Mouse (Mus musculus) effector memory CD4-positive, alpha-beta T cell, adult 7 months (primary cell): ENCODE results near the gene Jkamp. TPM values are rescaled to one million over a fixed set of nuclear protein-coding genes. Genes with fewer than 3 reads are reported as not detected.

Experiments used
- polyA plus RNA-seq: library from polyadenylated mRNA; unstranded; fragments of 100-300 nt; shearing (Covaris generic); gene quantifications from one replicate; pipeline ENCODE4 v1.2.1, GENCODE M21; 2017

The Jkamp gene
- 28.1 TPM for polyA plus RNA-seq

GRCm38 (mm10) chr12:72085329-72086165 is at the start of gene Jkamp, which contains the start of gene L3hypdh:
Jkamp (plus strand) TSS chr12:72085589.
L3hypdh (minus strand) TSS chr12:72085439.

GRCm38 (mm10) chr12:72070327-72071269 is 14.8 kb upstream of the Jkamp start, which contains the start of gene Gpr135:
Gpr135 (minus strand) TSS chr12:72071125.

Other genes with a start within 250 kb of the Jkamp start
- gene Gpr135, start 14.5 kb upstream of the Jkamp start, polyA plus RNA-seq, result 0.60 TPM
- gene L3hypdh, start 150 bp upstream of the Jkamp start, polyA plus RNA-seq, result 0.51 TPM
- not detected for gene Ccdc175, start 99.4 kb downstream of the Jkamp start, polyA plus RNA-seq